22 mouse cellular contexts compared by ENCODE assay signal in genomic region chr4:122789335-122790089, GRCm38 (mm10). TPM values are rescaled to one million over a fixed set of nuclear protein-coding genes. Genes with fewer than 3 reads are reported as not detected.
A peak's percentile ranks its signal among the peaks of the same experiment; 100 is the strongest.
DNase-seq lines count a peak whose midpoint lies in the region; ATAC-seq lines count a peak whose summit lies in the region.
"Had no signal": no experiment of that assay in that cellular context is flagged by ENCODE, and none has a peak within 500 bp of the region (broad histone marks: within the 10 kb centered on the region; RNA-seq: fewer than 3 reads in every experiment).

No protein-coding gene starts in this region.

- no peaks in the 10 kb centered on the region for H3K36me3 ChIP-seq in stomach, embryonic 16.5 days (ENCODE audit: control insufficient read depth, insufficient read depth, low read length)
- H3K36me3 ChIP-seq in forebrain, embryonic 10.5 days (replicated peaks) = no peaks in the 10 kb centered on the region
- H3K36me3 ChIP-seq in intestine, embryonic 16.5 days (ENCODE audit: control insufficient read depth, insufficient read depth, low read length) = no peaks in the 10 kb centered on the region
- H3K36me3 ChIP-seq: embryonic facial prominence, embryonic 12.5 days; embryonic facial prominence, embryonic 15.5 days; forebrain, embryonic 12.5 days; forebrain, embryonic 15.5 days; G1E; hindbrain, embryonic 12.5 days; hindbrain, embryonic 15.5 days had no signal

- no peak overlapping the region for H3K4me3 ChIP-seq in stomach, embryonic 16.5 days (replicated peaks; ENCODE audit: low read length)
- H3K4me3 ChIP-seq in forebrain, embryonic 10.5 days = no peak overlapping the region
- H3K4me3 ChIP-seq in intestine, embryonic 16.5 days (ENCODE audit: low read length) = no peak overlapping the region
- H3K4me3 ChIP-seq: embryonic facial prominence, embryonic 12.5 days; embryonic facial prominence, embryonic 15.5 days; forebrain, embryonic 12.5 days; forebrain, embryonic 15.5 days; hindbrain, embryonic 12.5 days; hindbrain, embryonic 15.5 days had no signal

- ATAC-seq in stomach, embryonic 16.5 days (ENCODE audit: insufficient read depth, low FRiP score) = peak; percentile 73; the same call in 1 of the 2 replicates
- ATAC-seq in intestine, embryonic 16.5 days = no peak
- ATAC-seq: forebrain, embryonic 15.5 days had no signal

- no peaks in the 10 kb centered on the region for H3K4me1 ChIP-seq in stomach, embryonic 16.5 days (ENCODE audit: control insufficient read depth, insufficient read depth, low read length)
- H3K4me1 ChIP-seq in forebrain, embryonic 10.5 days = no peaks in the 10 kb centered on the region
- no peaks in the 10 kb centered on the region for H3K4me1 ChIP-seq in intestine, embryonic 16.5 days (ENCODE audit: control insufficient read depth, insufficient read depth, low read length)
- H3K4me1 ChIP-seq: embryonic facial prominence, embryonic 12.5 days; embryonic facial prominence, embryonic 15.5 days; forebrain, embryonic 12.5 days; forebrain, embryonic 15.5 days; hindbrain, embryonic 12.5 days; hindbrain, embryonic 15.5 days had no signal

- no peaks in the 10 kb centered on the region for H3K27me3 ChIP-seq in stomach, embryonic 16.5 days (ENCODE audit: control insufficient read depth, insufficient read depth, low read length)
- no peaks in the 10 kb centered on the region for H3K27me3 ChIP-seq in forebrain, embryonic 10.5 days (ENCODE audit: poor library complexity, severe bottlenecking)
- H3K27me3 ChIP-seq in intestine, embryonic 16.5 days (replicated peaks; ENCODE audit: control insufficient read depth, insufficient read depth, low read length) = no peaks in the 10 kb centered on the region
- H3K27me3 ChIP-seq: embryonic facial prominence, embryonic 12.5 days; embryonic facial prominence, embryonic 15.5 days; forebrain, embryonic 12.5 days; forebrain, embryonic 15.5 days; hindbrain, embryonic 12.5 days; hindbrain, embryonic 15.5 days had no signal

- DNase-seq in adrenal gland, adult (ENCODE audit: inconsistent age in 2 of 2, low spot score in 1 of 2) = peak; percentile 10 to 19
- DNase-seq in adrenal gland, postnatal 4 days (ENCODE audit: low spot score in 2 of 2) = no peak
- DNase-seq in urinary bladder, postnatal 14 days (ENCODE audit: low spot score) = peak; percentile 5
- no peak for DNase-seq in urinary bladder, postnatal 10 days (ENCODE audit: low spot score)
- DNase-seq in forebrain, embryonic 10.5 days (ENCODE audit: extremely low spot score, low spot score) = no peak
- DNase-seq: adrenal gland, adult 8-10 months; adrenal gland, postnatal 25 days; B cell, adult 2 months; cerebellum, adult 2 months; cerebellum, adult 9-11 months; cerebellum, postnatal 25 days; gastrocnemius, postnatal 25 days had no signal

- H3K27ac ChIP-seq in stomach, embryonic 16.5 days (ENCODE audit: low read length) = peak overlapping the region; percentile 26; the same call in 1 of the 2 replicates
- no peak overlapping the region for H3K27ac ChIP-seq in forebrain, embryonic 10.5 days
- H3K27ac ChIP-seq in intestine, embryonic 16.5 days (ENCODE audit: low read length) = no peak overlapping the region
- H3K27ac ChIP-seq: embryonic facial prominence, embryonic 12.5 days; embryonic facial prominence, embryonic 15.5 days; forebrain, embryonic 12.5 days; forebrain, embryonic 15.5 days; hindbrain, embryonic 12.5 days; hindbrain, embryonic 15.5 days had no signal

- WGBS in stomach, embryonic 16.5 days = 48% methylated on average over 4 of the region's 4 CpGs
- 72% methylated on average over 4 of the region's 4 CpGs for WGBS in forebrain, embryonic 10.5 days
- 62% methylated on average over 4 of the region's 4 CpGs for WGBS in intestine, embryonic 16.5 days

- H3K9ac ChIP-seq in stomach, embryonic 16.5 days (ENCODE audit: low read length) = no peak overlapping the region
- no peak overlapping the region for H3K9ac ChIP-seq in intestine, embryonic 16.5 days (ENCODE audit: low read depth, low read length)
- H3K9ac ChIP-seq: embryonic facial prominence, embryonic 12.5 days; embryonic facial prominence, embryonic 15.5 days; forebrain, embryonic 12.5 days; forebrain, embryonic 15.5 days; hindbrain, embryonic 12.5 days; hindbrain, embryonic 15.5 days had no signal

- no peaks in the 10 kb centered on the region for H3K9me3 ChIP-seq in stomach, embryonic 16.5 days (replicated peaks; ENCODE audit: control insufficient read depth, low read length)
- H3K9me3 ChIP-seq in forebrain, embryonic 10.5 days = no peaks in the 10 kb centered on the region
- no peaks in the 10 kb centered on the region for H3K9me3 ChIP-seq in intestine, embryonic 16.5 days (ENCODE audit: control insufficient read depth, low read length)
- H3K9me3 ChIP-seq: embryonic facial prominence, embryonic 12.5 days; embryonic facial prominence, embryonic 15.5 days; forebrain, embryonic 12.5 days; forebrain, embryonic 15.5 days; G1E; hindbrain, embryonic 12.5 days; hindbrain, embryonic 15.5 days had no signal

- H3K4me2 ChIP-seq in stomach, embryonic 16.5 days (ENCODE audit: low read depth, low read length) = no peak overlapping the region
- no peak overlapping the region for H3K4me2 ChIP-seq in intestine, embryonic 16.5 days (ENCODE audit: low read depth, low read length)
- H3K4me2 ChIP-seq: embryonic facial prominence, embryonic 12.5 days; embryonic facial prominence, embryonic 15.5 days; forebrain, embryonic 12.5 days; forebrain, embryonic 15.5 days; heart, embryonic 11.5 days; hindbrain, embryonic 12.5 days; hindbrain, embryonic 15.5 days had no signal

RNA-seq across cellular contexts. Expression of gene Ppt1, which starts 46.5 kb away (rescaled TPM):
- 10 to 100 TPM; 74.6 to 78.1 TPM for total RNA-seq in adrenal gland, postnatal 4 days (2021)
- polyA plus RNA-seq in stomach, embryonic 16.5 days (2015; fragmentation: Nextera tagmentation; extraction: Ambion mirVana) = 79.3 and 90.6 TPM in 2 replicates
- polyA plus RNA-seq in forebrain, embryonic 10.5 days (2016; fragmentation: Nextera tagmentation; extraction: Ambion mirVana) = 67.1 and 69.8 TPM in 2 replicates
- 79.3 and 81.0 TPM in 2 replicates for polyA plus RNA-seq in intestine, embryonic 16.5 days (2015; fragmentation: Nextera tagmentation; extraction: Ambion mirVana)

Comparison
In these comparisons a context has a peak if more than half of its experiments do, and no peak if none do; other contexts are left out.
1. DNase-seq: peak in adrenal gland, adult (2 of 2) and urinary bladder, postnatal 14 days (single experiment); none in adrenal gland, postnatal 4 days (0 of 2), urinary bladder, postnatal 10 days (single experiment) and forebrain, embryonic 10.5 days (single experiment).